Mouse (Mus musculus): ENCODE measurements at regions not wholly inside any gene's neighbourhood (a gene's known extent, or its start where the extent isn't known, plus 50 kb on each side); places are given as distances from the start of the nearest gene placed in this dataset.

DNA sequence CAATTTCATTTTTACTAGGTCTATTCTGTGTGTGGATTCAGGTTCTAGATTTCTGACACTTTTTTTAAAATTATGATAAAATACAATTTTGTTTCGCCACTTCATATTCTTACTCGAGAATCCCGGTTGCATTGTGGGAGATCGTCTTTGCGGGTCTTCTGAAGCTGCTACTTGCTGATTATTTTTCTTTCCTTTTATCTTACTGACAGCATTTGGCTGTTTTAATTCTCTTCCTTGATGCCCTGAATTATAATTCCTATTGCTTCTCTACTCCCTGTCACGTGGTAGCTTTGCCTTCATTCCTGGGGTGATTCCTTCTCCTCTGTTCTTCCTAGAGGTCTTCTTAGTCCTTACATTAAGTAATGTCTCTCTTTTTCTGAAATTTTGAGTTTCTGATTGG, 193.8 kb upstream of the Tent5a start:
- no peaks in the 10 kb centered on the region for H3K27me3 ChIP-seq
- no peak overlapping the region for H3K27ac ChIP-seq
- ATAC-seq, result no peak
- no peaks in the 10 kb centered on the region for H3K9me3 ChIP-seq
- H3K4me2 ChIP-seq (replicated peaks), result no peak overlapping the region
- WGBS, result 88% methylated on average over 6 of the region's 6 CpGs
- H3K4me3 ChIP-seq (replicated peaks), result no peak overlapping the region
- no peaks in the 10 kb centered on the region for H3K4me1 ChIP-seq (replicated peaks)
- H3K9ac ChIP-seq (replicated peaks), result no peak overlapping the region
- H3K36me3 ChIP-seq, result no peaks in the 10 kb centered on the region

- H3K4me2 ChIP-seq (replicated peaks), result no peak overlapping the region
- no peak for ATAC-seq
- H3K4me3 ChIP-seq (replicated peaks), result no peak overlapping the region
- WGBS, result 67% methylated on average over 4 of the region's 4 CpGs
- H3K27me3 ChIP-seq, result peaks cover 1% of the 10 kb centered on the region; the same call in 1 of the 2 replicates
- H3K36me3 ChIP-seq, result no peaks in the 10 kb centered on the region
- no peaks in the 10 kb centered on the region for H3K9me3 ChIP-seq
- H3K9ac ChIP-seq (replicated peaks), result no peak overlapping the region
- peaks cover 12% of the 10 kb centered on the region for H3K4me1 ChIP-seq (replicated peaks)
- H3K27ac ChIP-seq, result no peak overlapping the region
Observed at GRCm38 (mm10) chr9:85499006-85499405, 171.9 kb upstream of the Tent5a start.

- Histone ChIP-seq H3K36me3 (no peaks in the 10 kb centered on the region), H3K4me1 (replicated peaks) (peaks cover 12% of the 10 kb centered on the region), H3K27ac (no peak overlapping the region), H3K9me3 (no peaks in the 10 kb centered on the region), H3K4me2 (replicated peaks) (no peak overlapping the region), H3K9ac (replicated peaks) (no peak overlapping the region), H3K4me3 (replicated peaks) (no peak overlapping the region), H3K27me3 (peaks cover 5% of the 10 kb centered on the region; the same call in 1 of the 2 replicates)
- 49% methylated on average over 1 of the region's 1 CpGs for WGBS
- peak; percentile 91 for ATAC-seq
Observed at GRCm38 (mm10) chr9:85497348-85497747, 170.2 kb upstream of the Tent5a start.

- no peak overlapping the region for H3K9ac ChIP-seq (replicated peaks)
- peaks cover 5% of the 10 kb centered on the region; the same call in 1 of the 2 replicates for H3K27me3 ChIP-seq
- H3K9me3 ChIP-seq, result no peaks in the 10 kb centered on the region
- WGBS, result 12% methylated on average over 8 of the region's 8 CpGs
- H3K4me3 ChIP-seq (replicated peaks), result no peak overlapping the region
- no peaks in the 10 kb centered on the region for H3K36me3 ChIP-seq
- H3K27ac ChIP-seq, result no peak overlapping the region
- peaks cover 12% of the 10 kb centered on the region for H3K4me1 ChIP-seq (replicated peaks)
- no peak overlapping the region for H3K4me2 ChIP-seq (replicated peaks)
- ATAC-seq, result peak; percentile 85
Observed at GRCm38 (mm10) chr9:85496506-85497239, 169.5 kb upstream of the Tent5a start.

DNA sequence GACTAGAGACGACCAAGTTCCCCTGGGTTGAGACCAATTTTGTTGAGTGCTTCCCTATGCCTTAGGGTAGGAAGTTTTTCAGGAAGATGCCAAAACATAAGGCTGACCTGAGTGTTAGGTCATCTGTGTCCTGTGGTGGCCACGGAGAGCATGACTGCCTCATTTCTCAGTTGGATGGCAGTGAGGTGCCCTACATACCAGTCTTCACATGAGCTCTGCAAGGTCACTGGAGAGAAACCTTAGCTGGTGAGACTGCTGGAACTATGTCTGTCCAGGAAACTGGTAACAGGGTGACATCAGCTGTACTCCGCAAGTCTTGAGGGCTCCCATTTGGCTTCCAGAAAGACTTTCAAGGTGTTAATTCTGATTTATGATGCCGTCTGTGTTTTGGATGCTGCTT, 167.9 kb upstream of the Tent5a start:
- H3K27ac ChIP-seq, result no peak overlapping the region
- no peak for ATAC-seq
- H3K9ac ChIP-seq (replicated peaks), result no peak overlapping the region
- no peak overlapping the region for H3K4me2 ChIP-seq (replicated peaks)
- H3K9me3 ChIP-seq, result no peaks in the 10 kb centered on the region
- H3K4me1 ChIP-seq (replicated peaks), result peaks cover 12% of the 10 kb centered on the region
- no peaks in the 10 kb centered on the region for H3K36me3 ChIP-seq
- peaks cover 8% of the 10 kb centered on the region; the same call in 1 of the 2 replicates for H3K27me3 ChIP-seq
- H3K4me3 ChIP-seq (replicated peaks), result no peak overlapping the region
- WGBS, result 84% methylated on average over 4 of the region's 4 CpGs

- H3K9ac ChIP-seq (replicated peaks), result no peak overlapping the region
- peaks cover 8% of the 10 kb centered on the region; the same call in 1 of the 2 replicates for H3K27me3 ChIP-seq
- ATAC-seq, result no peak
- no peaks in the 10 kb centered on the region for H3K9me3 ChIP-seq
- 91% methylated on average over 4 of the region's 4 CpGs for WGBS
- no peak overlapping the region for H3K4me3 ChIP-seq (replicated peaks)
- no peaks in the 10 kb centered on the region for H3K36me3 ChIP-seq
- no peak overlapping the region for H3K4me2 ChIP-seq (replicated peaks)
- H3K27ac ChIP-seq, result no peak overlapping the region
- H3K4me1 ChIP-seq (replicated peaks), result peaks cover 12% of the 10 kb centered on the region
Observed at GRCm38 (mm10) chr9:85493760-85494159, 166.6 kb upstream of the Tent5a start.

DNA sequence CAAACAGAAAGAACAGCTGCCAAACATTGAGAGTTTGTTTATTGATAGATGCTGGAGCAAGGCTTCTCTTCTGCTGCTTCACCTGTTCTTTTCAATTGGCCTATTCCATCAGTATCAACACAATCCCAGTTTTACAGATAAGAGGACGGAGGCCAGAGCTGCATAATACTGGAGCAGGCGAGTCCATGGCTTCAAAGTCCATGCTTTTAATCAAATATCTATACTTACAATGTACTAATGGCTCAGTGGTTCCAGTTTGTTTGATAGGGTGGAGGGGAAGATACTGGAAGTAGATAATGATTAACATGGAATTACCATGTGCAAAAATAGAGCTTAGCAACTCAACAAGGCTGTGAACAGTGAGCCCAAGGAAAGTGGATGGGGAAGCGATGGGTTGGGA, 163.2 kb upstream of the Tent5a start:
- Histone ChIP-seq H3K9ac (replicated peaks) (no peak overlapping the region), H3K36me3 (no peaks in the 10 kb centered on the region), H3K4me1 (replicated peaks) (peaks cover 13% of the 10 kb centered on the region), H3K4me3 (replicated peaks) (no peak overlapping the region), H3K9me3 (no peaks in the 10 kb centered on the region), H3K4me2 (replicated peaks) (no peak overlapping the region), H3K27ac (no peak overlapping the region), H3K27me3 (peaks cover 15% of the 10 kb centered on the region; the same call in 1 of the 2 replicates)
- ATAC-seq, result no peak
- 95% methylated on average over 3 of the region's 3 CpGs for WGBS

DNA sequence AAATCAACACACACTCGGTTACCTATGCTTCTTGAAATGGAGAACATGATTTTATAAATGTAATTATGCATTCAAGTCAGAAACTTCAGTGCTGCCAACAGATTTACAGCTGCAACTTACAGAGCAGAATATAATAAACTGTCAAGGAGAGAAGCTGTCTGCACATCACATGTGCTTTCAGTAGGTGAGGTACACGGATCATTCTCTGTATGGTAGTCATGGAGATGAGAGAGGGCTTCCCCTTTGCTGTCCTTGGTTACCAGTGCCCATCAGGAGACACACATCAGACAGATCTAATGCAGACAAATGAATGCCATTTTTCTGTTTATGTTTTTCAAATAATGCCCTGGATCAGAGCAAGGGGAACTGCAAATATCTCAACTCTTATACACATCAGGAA, 160.8 kb upstream of the Tent5a start:
- WGBS, result 20% methylated on average over 2 of the region's 2 CpGs
- H3K27ac ChIP-seq, result no peak overlapping the region

DNA sequence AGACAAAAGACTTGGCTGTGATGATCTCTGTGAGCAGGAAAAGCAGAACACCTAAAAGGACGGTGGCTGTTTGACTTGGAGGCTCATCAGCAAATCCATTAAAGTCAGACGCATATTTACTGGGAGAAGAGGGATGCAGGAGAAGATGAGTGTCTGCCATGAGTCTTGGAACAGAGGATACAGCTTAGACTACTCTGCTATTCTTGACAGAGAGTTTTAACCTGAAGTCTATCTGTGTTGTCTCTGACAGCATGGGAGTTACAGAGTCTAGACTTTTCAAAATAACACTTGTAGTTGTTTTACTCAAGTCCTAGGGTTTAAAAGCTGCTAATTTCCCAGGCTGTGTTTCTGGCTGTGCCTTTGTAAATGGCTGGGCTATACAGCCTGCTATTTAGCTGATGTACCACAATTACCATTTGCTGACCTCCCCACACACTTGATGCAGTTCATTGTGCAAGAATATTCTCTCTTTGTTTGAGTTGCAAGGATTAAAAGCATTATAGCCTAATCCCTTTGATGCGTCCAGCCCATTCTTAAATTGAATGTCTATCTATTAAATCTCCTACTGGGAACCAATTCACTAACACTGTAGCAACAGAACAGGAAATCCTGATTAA, 160.0 kb upstream of the Tent5a start:
- WGBS, result 7% methylated on average over 3 of the region's 3 CpGs
- peak; percentile 74 for ATAC-seq
- Histone ChIP-seq H3K4me2 (replicated peaks) (no peak overlapping the region), H3K36me3 (no peaks in the 10 kb centered on the region), H3K9ac (replicated peaks) (no peak overlapping the region), H3K4me3 (replicated peaks) (no peak overlapping the region), H3K27ac (0 out of 2 replicates have a peak overlapping the region, but pooled peaks have one; percentile 4), H3K9me3 (no peaks in the 10 kb centered on the region), H3K27me3 (peaks cover 16% of the 10 kb centered on the region; the same call in 1 of the 2 replicates), H3K4me1 (replicated peaks) (peaks cover 13% of the 10 kb centered on the region)

More for the DNA sequence above, 160.8 kb upstream of the Tent5a start:
- H3K4me3 ChIP-seq (replicated peaks), result no peak overlapping the region
- 0 out of 2 replicates have a peak overlapping the region, but pooled peaks have one; percentile 1 for H3K9ac ChIP-seq (replicated peaks)
- H3K27me3 ChIP-seq, result peaks cover 16% of the 10 kb centered on the region; the same call in 1 of the 2 replicates
- H3K4me2 ChIP-seq (replicated peaks), result no peak overlapping the region
- no peaks in the 10 kb centered on the region for H3K9me3 ChIP-seq
- peaks cover 13% of the 10 kb centered on the region for H3K4me1 ChIP-seq (replicated peaks)
- H3K36me3 ChIP-seq, result no peaks in the 10 kb centered on the region
- ATAC-seq, result peak; percentile 86

- no peak overlapping the region for H3K27ac ChIP-seq
- peaks cover 16% of the 10 kb centered on the region; the same call in 1 of the 2 replicates for H3K27me3 ChIP-seq
- H3K9me3 ChIP-seq, result no peaks in the 10 kb centered on the region
- H3K4me2 ChIP-seq (replicated peaks), result no peak overlapping the region
- WGBS, result 50% methylated on average over 1 of the region's 1 CpGs
- no peak for ATAC-seq
- H3K36me3 ChIP-seq, result no peaks in the 10 kb centered on the region
- H3K4me3 ChIP-seq (replicated peaks), result no peak overlapping the region
- no peak overlapping the region for H3K9ac ChIP-seq (replicated peaks)
- H3K4me1 ChIP-seq (replicated peaks), result peaks cover 13% of the 10 kb centered on the region
Observed at GRCm38 (mm10) chr9:85485749-85486148, 158.6 kb upstream of the Tent5a start.

GRCm38 (mm10) chr9:85483248-85483647, 156.1 kb upstream of the Tent5a start:
- 94% methylated on average over 4 of the region's 4 CpGs for WGBS
- peaks cover 13% of the 10 kb centered on the region for H3K4me1 ChIP-seq (replicated peaks)

DNA sequence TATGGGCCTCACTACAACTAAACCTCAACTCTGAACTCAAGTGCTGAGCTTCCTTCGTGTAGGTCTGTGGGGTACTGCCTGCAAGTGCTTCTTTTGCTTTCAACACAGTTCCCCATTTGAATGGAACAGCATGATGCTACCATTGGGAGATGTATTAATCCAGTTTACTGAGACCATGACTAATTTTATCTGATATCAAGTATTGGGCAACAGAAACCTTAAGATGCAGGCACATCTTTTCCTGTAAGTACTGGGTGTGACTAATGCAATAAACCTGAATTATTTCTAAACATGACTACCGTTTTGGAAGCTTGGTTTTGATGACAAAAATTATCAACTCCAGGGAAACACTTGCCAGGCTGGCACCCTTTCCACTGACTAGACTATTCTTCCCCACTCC, 153.4 kb upstream of the Tent5a start:
- no peaks in the 10 kb centered on the region for H3K4me1 ChIP-seq (replicated peaks)
- no peaks in the 10 kb centered on the region for H3K9me3 ChIP-seq
- H3K27me3 ChIP-seq, result peaks cover 8% of the 10 kb centered on the region; the same call in 1 of the 2 replicates
- no peak for ATAC-seq
- no peak overlapping the region for H3K4me2 ChIP-seq (replicated peaks)
- H3K4me3 ChIP-seq (replicated peaks), result no peak overlapping the region
- H3K27ac ChIP-seq, result no peak overlapping the region
- H3K9ac ChIP-seq (replicated peaks), result no peak overlapping the region
- no peaks in the 10 kb centered on the region for H3K36me3 ChIP-seq
- WGBS, result 47% methylated on average over 2 of the region's 2 CpGs

More at GRCm38 (mm10) chr9:85483248-85483647, 156.1 kb upstream of the Tent5a start:
- Histone ChIP-seq H3K9ac (replicated peaks) (no peak overlapping the region), H3K4me2 (replicated peaks) (no peak overlapping the region), H3K9me3 (no peaks in the 10 kb centered on the region), H3K27ac (no peak overlapping the region), H3K4me3 (replicated peaks) (no peak overlapping the region), H3K27me3 (peaks cover 13% of the 10 kb centered on the region; the same call in 1 of the 2 replicates), H3K36me3 (no peaks in the 10 kb centered on the region)
- ATAC-seq, result no peak
